Mouse (Mus musculus): ENCODE measurements at regions not wholly inside any gene's neighbourhood (a gene's known extent, or its start where the extent isn't known, plus 50 kb on each side); places are given as distances from the start of the nearest gene placed in this dataset.

DNA sequence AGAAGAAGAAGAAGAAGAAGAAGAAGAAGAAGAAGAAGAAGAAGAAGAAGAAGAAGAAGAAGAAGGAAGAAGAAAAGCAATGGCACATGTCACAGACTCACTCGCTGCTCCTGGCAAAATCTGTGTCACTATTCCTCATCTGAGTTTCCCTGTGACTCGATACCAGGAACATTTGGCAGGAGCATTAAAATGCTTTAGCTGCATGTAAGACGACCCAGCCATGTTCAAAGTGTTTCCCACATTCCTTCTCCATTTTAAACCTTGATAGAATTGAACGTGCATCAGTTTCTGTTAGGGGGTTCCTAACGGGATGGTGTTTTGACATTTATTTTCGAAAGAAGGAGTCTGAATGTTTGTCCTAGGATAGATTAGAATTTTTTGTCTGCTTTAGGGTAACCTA lies 51.2 kb upstream of the Pja2 start:
- 0 out of 2 replicates have a peak, but pooled peaks cover 4% of the 10 kb centered on the region for H3K9me3 ChIP-seq
- H3K36me3 ChIP-seq (replicated peaks; ENCODE audit: low read length): no peaks in the 10 kb centered on the region
- no peak overlapping the region for H3K4me3 ChIP-seq (replicated peaks)
- no peaks in the 10 kb centered on the region for H3K27me3 ChIP-seq (replicated peaks)
- H3K4me1 ChIP-seq: no peaks in the 10 kb centered on the region
- TF ChIP-seq FLI1 (IDR thresholded peaks at IDR 0.05; ENCODE audit: low read length) (no peak), GATA1 (IDR thresholded peaks at IDR 0.05; ENCODE audit: borderline replicate concordance, low read length) (no peak)

DNA sequence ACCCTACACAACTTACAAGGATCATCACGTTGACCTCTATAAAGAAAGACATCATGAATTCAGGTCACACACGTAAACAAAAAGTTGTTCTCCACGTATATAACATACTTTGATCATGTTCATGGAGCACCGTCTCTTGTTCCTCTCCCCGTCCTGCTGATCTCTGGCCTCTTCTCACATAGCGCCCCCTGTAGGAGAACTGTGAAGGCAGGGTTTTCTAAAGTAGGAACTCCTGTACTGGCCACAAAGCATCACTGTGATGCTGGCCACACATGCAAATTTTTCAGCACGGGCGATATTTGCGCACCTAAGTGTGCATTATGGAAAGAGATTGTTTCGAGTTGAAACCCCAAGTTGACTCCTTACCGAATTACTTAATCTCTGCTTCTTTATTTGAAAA lies 51.9 kb upstream of the Pja2 start:
- Histone ChIP-seq H3K27me3 (replicated peaks) (no peaks in the 10 kb centered on the region), H3K9me3 (peaks cover 3% of the 10 kb centered on the region; the same call in 1 of the 2 replicates), H3K36me3 (replicated peaks; ENCODE audit: low read length) (no peaks in the 10 kb centered on the region), H3K4me1 (no peaks in the 10 kb centered on the region), H3K4me3 (replicated peaks) (no peak overlapping the region)
- TF ChIP-seq GATA1 (IDR thresholded peaks at IDR 0.05; ENCODE audit: borderline replicate concordance, low read length): no peak
- TF ChIP-seq FLI1 (IDR thresholded peaks at IDR 0.05; ENCODE audit: low read length): no peak

GRCm38 (mm10) chr17:64390349-64390748 lies 58.6 kb upstream of the Pja2 start:
- no peak for TF ChIP-seq GATA1 (IDR thresholded peaks at IDR 0.05; ENCODE audit: borderline replicate concordance, low read length)
- TF ChIP-seq FLI1 (IDR thresholded peaks at IDR 0.05; ENCODE audit: low read length): no peak
- Histone ChIP-seq H3K9me3 (peaks cover 8% of the 10 kb centered on the region), H3K27me3 (replicated peaks) (no peaks in the 10 kb centered on the region), H3K4me3 (replicated peaks) (no peak overlapping the region), H3K36me3 (replicated peaks; ENCODE audit: low read length) (no peaks in the 10 kb centered on the region), H3K4me1 (no peaks in the 10 kb centered on the region)

DNA sequence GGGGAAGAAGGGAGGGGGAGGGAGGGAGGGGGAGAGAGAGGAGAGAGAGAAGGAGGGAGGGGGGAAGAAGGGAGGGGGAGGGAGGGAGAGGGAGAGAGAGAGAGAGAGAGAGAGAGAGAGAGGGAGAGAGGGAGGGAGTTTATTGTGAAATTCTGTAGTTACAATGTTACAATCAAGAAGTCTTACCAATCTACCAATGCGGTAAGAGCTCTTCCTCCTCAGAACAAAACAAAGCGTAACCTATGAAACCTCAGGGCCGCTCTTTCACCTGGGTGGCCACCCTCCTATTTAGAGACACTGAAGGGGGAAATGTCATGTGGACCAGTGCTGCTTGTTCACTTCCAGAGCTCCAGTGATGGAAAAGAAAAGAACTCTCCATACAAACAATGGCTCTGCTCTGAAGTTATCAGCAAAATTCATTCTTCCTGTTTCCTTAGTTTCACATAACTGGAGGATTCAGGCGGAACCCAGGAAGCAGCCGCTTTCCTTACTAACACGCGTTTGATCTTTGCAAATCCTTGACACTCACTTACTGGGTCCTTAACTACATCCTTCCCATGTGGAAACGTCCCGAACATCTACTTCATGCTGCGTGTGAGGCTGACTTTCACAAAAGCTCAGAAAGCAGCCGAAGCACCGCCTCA lies 65.7 kb upstream of the Pja2 start:
- H3K4me3 ChIP-seq (replicated peaks): peak overlapping the region; percentile 82
- TF ChIP-seq GATA1 (IDR thresholded peaks at IDR 0.05; ENCODE audit: borderline replicate concordance, low read length) (no peak), FLI1 (IDR thresholded peaks at IDR 0.05; ENCODE audit: low read length) (no peak)
- no peaks in the 10 kb centered on the region for H3K36me3 ChIP-seq (replicated peaks; ENCODE audit: low read length)

DNA sequence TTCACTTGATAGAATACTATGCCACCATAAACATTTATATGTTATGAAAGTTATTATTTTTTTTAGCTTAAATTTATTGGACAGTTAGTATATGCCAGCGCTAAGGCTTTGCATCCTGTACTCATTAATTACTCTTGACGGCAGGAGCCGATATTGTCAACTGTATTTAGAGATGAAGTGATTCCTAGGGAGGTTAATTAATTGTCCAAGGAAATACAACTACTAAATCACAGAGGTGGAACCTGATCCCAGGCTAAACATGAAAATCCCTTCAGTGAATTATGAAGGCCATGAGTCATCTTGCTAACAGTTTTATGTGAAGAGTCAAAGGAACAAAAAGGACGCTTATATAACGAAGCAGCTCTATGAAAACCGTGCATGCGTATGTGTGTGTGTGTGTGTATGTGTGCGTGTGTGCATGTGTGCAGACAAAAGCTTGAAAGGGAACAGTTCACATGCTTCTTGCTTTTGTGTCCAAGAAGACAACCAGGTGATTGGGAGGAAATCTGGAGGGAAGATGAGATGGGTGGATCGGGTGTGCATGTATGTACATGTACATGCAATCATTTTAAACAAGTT lies 66.5 kb upstream of the Pja2 start:
- H3K4me3 ChIP-seq (replicated peaks): no peak overlapping the region
- peaks cover 30% of the 10 kb centered on the region for H3K4me1 ChIP-seq
- H3K27me3 ChIP-seq (replicated peaks): no peaks in the 10 kb centered on the region
- TF ChIP-seq GATA1 (IDR thresholded peaks at IDR 0.05; ENCODE audit: borderline replicate concordance, low read length): no peak
- no peak for TF ChIP-seq FLI1 (IDR thresholded peaks at IDR 0.05; ENCODE audit: low read length)
- H3K36me3 ChIP-seq (replicated peaks; ENCODE audit: low read length): no peaks in the 10 kb centered on the region
- H3K9me3 ChIP-seq: no peaks in the 10 kb centered on the region

More for the DNA sequence above, 65.7 kb upstream of the Pja2 start:
- H3K9me3 ChIP-seq: no peaks in the 10 kb centered on the region
- peaks cover 30% of the 10 kb centered on the region for H3K4me1 ChIP-seq
- no peaks in the 10 kb centered on the region for H3K27me3 ChIP-seq (replicated peaks)

DNA sequence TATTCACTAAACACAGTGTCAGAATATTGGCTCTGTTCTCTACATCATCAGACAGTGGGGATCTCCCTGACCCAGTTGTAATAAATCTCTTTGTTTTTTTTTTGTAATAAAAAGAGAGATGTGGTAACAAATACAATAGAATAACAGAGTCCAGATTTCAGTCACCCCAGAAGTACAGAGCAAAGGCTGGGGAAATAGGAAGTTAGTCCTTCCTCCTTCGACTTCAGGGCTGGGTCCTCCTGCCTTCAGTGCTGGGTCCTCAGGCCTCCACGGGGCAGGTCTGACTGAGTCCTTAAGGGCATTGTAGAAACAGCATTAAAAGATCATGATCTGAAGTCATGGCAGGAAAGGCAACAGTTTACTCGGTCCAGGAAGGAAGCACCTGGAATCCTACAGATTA lies 67.0 kb upstream of the Pja2 start:
- TF ChIP-seq FLI1 (IDR thresholded peaks at IDR 0.05; ENCODE audit: low read length) (no peak), GATA1 (IDR thresholded peaks at IDR 0.05; ENCODE audit: borderline replicate concordance, low read length) (no peak)
- Histone ChIP-seq H3K36me3 (replicated peaks; ENCODE audit: low read length) (no peaks in the 10 kb centered on the region), H3K27me3 (replicated peaks) (no peaks in the 10 kb centered on the region), H3K4me1 (peaks cover 30% of the 10 kb centered on the region), H3K4me3 (replicated peaks) (no peak overlapping the region), H3K9me3 (no peaks in the 10 kb centered on the region)

DNA sequence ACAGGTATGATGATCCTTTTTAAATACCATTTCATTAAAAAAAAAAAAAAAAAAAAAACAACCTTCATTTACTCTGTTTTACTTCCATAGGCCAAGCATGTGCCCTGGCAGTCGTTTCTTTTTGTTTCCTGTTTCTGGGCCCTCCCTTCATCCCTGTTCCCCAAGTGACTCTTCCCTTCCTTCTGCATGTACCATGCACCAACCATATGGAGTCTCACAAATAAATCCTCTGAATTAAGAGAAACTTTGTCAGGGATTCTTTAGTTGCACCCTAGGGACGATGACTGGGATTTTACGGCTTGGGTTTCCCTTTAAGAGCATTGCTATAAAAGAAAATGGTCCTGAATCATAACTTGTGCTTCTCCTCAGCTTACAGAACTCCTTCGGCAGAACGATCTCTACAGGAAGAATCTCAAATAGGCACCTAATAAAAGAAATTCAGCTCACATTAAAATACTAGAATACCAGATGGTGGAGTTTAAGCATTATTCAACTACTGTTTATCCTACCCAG lies 75.1 kb upstream of the Pja2 start:
- Histone ChIP-seq H3K27me3 (replicated peaks) (no peaks in the 10 kb centered on the region), H3K9me3 (0 out of 2 replicates have a peak, but pooled peaks cover 5% of the 10 kb centered on the region), H3K4me1 (peaks cover 8% of the 10 kb centered on the region; the same call in 1 of the 2 replicates), H3K36me3 (replicated peaks; ENCODE audit: low read length) (no peaks in the 10 kb centered on the region), H3K4me3 (replicated peaks) (no peak overlapping the region)
- TF ChIP-seq GATA1 (IDR thresholded peaks at IDR 0.05; ENCODE audit: borderline replicate concordance, low read length): no peak
- no peak for TF ChIP-seq FLI1 (IDR thresholded peaks at IDR 0.05; ENCODE audit: low read length)

- TF ChIP-seq GATA1 (IDR thresholded peaks at IDR 0.05; ENCODE audit: borderline replicate concordance, low read length) (no peak), FLI1 (IDR thresholded peaks at IDR 0.05; ENCODE audit: low read length) (no peak)
- H3K9me3 ChIP-seq: 0 out of 2 replicates have a peak, but pooled peaks cover 5% of the 10 kb centered on the region
Measured at GRCm38 (mm10) chr17:64407255-64408011, 75.7 kb upstream of the Pja2 start.

DNA sequence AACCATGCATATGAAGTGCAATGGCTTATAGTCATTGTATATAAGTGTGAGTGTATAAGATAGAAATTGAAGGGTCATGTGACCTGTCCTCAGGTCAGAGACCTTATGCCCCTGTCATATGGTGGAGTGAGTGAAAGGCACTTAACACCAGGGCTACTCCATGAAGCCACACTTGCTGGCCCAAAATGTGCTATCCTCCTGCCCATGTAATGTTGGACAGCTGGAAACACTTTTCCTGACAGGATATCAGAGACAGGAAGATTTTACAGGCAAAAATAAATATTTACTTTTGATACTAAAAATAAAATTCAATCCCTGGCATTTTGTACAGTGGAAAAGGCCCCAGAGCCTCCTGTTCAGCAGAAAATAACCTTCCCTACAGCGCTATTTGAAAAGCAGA lies 94.1 kb upstream of the Pja2 start:
- Histone ChIP-seq H3K9me3 (peaks cover 4% of the 10 kb centered on the region; the same call in 1 of the 2 replicates), H3K4me3 (replicated peaks) (no peak overlapping the region), H3K36me3 (replicated peaks; ENCODE audit: low read length) (no peaks in the 10 kb centered on the region), H3K27me3 (replicated peaks) (no peaks in the 10 kb centered on the region), H3K4me1 (no peaks in the 10 kb centered on the region)
- TF ChIP-seq FLI1 (IDR thresholded peaks at IDR 0.05; ENCODE audit: low read length) (no peak), GATA1 (IDR thresholded peaks at IDR 0.05; ENCODE audit: borderline replicate concordance, low read length) (no peak)

More at GRCm38 (mm10) chr17:64407255-64408011, 75.7 kb upstream of the Pja2 start:
- Histone ChIP-seq H3K4me1 (peaks cover 5% of the 10 kb centered on the region; the same call in 1 of the 2 replicates), H3K4me3 (replicated peaks) (no peak overlapping the region), H3K36me3 (replicated peaks; ENCODE audit: low read length) (no peaks in the 10 kb centered on the region), H3K27me3 (replicated peaks) (no peaks in the 10 kb centered on the region)

Data from megakaryocyte, embryonic 14.5 days (primary cell).